Mouse (Mus musculus) Patski (cell line): ENCODE measurements around the gene Peak1. TPM values are rescaled to one million over a fixed set of nuclear protein-coding genes. Genes with fewer than 3 reads are reported as not detected.

Experiments
- ATAC-seq: fragments of 100-300 bp; one replicate; pipeline ENCODE4 v1.8.0; 2021
- CTCF ChIA-PET: fragments of 350-600 bp; sonication (Branson Sonifier 250); formaldehyde crosslinking; loops from one replicate; lab custom pipeline; 2022; ENCODE audit warnings: inconsistent platforms; lab: Charles Lee
- POLR2A ChIA-PET: fragments of 350-600 bp; sonication (Branson Sonifier 250); formaldehyde crosslinking; loops from one replicate; lab custom pipeline; 2022; ENCODE audit warnings: antibody characterized with exemption, inconsistent platforms; lab: Charles Lee
- DNase-seq: peaks from one replicate; pipeline ENCODE4 v3.0.0-alpha.2; 2011; ENCODE audit warnings: low read depth, low spot score
- H3K27me3 ChIP-seq: fragments of 371-371 bp; one replicate; pipeline ENCODE4 v1.5.1; 2021
- CTCF ChIP-seq: fragments of 100-300 bp; IDR thresholded peaks from one replicate; pipeline ENCODE4 v1.5.1; 2021
- in situ Hi-C: fragments of 300-500 bp; cut with MboI; formaldehyde crosslinking; loops from 3 replicates; pipeline ENCODE4 v1.11.1; 2018; ENCODE audit warnings: low pct_unique_long_range_greater_than_20kb, mixed read lengths
- polyA plus RNA-seq: library from polyadenylated mRNA; unstranded; gene quantifications from one replicate; pipeline ENCODE4 v1.2.3, GENCODE M21; 2021

The Peak1 gene
- polyA plus RNA-seq, 1 experiment from 2014 or later = 26.1 TPM

DNA sequence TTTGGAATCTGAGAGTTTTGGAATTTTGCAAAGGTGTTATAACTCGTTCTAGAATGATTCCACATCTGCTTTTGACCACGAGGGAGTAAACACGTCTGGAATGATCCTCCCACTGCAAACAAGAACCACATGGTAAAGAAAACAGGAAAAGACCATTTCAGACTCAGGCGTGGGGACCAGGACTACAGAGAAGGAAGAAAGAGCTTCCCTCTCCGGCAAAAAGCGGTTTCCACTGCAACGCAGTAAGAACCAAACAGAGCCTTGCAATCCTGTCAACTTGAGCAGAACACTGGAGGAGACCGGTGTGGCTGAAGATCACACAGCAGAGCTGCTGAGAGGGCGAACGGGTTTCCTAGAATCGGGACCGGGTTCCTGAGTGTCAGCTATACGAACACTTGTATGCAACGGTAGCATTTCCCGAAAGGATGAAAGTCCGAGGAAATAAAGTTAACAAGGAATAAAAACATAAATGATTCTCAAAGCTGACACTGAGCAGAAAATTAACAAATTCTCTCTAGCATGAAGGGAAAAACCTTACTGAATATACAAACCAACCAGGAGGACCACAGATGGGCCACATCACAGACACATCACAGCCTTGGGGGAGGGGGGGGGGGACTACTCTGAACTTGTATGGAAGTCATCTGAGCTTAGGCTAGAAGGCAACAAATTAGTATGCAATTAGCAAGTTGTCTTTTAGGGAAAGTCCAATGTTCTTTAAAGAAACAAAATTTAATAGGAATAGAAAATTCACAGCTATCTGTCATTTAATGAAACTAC, 93.1 kb downstream of the Peak1 start:
- in situ Hi-C loops = no loop called here
- DNase-seq (no peak), ATAC-seq (no peak)
- no peak for TF ChIP-seq CTCF
- CTCF ChIA-PET = no interaction called here
- H3K27me3 ChIP-seq = no peaks in the 10 kb centered on the region
- POLR2A ChIA-PET = no interaction called here

DNA sequence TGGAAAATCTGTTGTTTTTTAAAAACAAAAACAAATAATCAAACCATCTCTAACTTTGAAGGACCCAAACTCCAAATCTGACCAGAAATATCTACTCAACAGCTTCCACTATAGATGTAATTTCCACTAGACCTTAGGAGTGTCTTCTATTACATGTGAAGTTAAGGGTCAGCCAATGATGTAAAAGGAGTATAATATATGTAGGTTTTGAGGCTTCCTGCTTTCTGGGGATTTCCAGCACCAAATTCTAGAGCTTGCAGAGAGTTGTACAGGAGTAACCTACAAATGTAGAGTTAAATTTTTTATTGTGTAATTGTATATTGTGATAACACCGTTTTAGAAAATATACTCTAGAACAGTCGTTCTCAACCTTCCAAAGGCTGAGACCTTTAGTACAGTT, 96.6 kb downstream of the Peak1 start:
- in situ Hi-C loops = no loop called here
- no peak for TF ChIP-seq CTCF
- no peak for ATAC-seq
- ChIA-PET POLR2A (no interaction called here), CTCF (interaction anchor here (1.1 to 1.6 kb wide), 2 partner anchors 9 to 75 kb away, joined by 3 read pairs; no protein-coding TSS in a partner anchor)
- no peaks in the 10 kb centered on the region for H3K27me3 ChIP-seq
- DNase-seq = no peak

DNA sequence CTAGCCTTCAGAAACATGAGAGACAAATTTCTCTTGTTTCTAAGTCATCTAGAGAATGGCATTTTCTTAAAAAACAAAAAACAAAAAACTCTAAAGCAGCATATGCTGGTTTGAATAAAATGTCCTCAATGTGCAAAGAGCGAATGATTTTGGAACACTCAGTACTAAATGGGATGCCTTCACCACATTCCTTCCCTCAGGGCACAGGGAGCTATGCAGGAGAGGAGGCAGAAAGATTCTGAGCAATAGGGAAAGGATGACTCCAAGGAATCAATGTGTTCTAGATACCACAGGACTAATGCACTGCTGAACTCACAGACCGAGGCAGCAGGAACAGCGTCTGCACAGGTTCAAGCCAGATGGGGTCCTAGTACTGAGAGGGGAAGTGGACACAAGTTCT, 103.5 kb downstream of the Peak1 start:
- H3K27me3 ChIP-seq = no peaks in the 10 kb centered on the region
- ATAC-seq (no peak), DNase-seq (peak; percentile 4)
- no peak for TF ChIP-seq CTCF
- POLR2A ChIA-PET = no interaction called here
- in situ Hi-C loops = no loop called here
- CTCF ChIA-PET = interaction anchor here (0.7 kb wide), 1 partner anchor 9 kb away, joined by 3 read pairs; no protein-coding TSS in a partner anchor

DNA sequence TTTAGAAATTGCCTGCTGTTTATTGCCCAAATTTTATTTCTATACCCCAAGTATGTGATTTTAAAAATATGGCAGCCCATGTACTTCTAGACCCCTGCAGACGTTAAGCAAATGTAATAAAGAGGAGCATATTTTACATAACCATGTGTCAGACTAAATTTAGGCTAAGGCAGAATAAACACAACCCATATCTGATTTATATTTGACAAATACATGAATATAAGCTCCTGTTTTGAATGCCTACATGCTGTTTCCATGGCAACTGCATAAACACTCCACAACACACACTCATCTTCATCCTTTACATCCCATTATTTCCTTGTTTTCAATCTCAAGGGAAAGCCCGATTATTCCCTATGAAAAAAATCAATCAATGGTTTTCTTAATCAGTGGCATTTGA, 108.8 kb downstream of the Peak1 start:
- ChIA-PET POLR2A (no interaction called here), CTCF (no interaction called here)
- H3K27me3 ChIP-seq = no peaks in the 10 kb centered on the region
- ATAC-seq (no peak), DNase-seq (no peak)
- TF ChIP-seq CTCF = no peak
- in situ Hi-C loops = no loop called here

DNA sequence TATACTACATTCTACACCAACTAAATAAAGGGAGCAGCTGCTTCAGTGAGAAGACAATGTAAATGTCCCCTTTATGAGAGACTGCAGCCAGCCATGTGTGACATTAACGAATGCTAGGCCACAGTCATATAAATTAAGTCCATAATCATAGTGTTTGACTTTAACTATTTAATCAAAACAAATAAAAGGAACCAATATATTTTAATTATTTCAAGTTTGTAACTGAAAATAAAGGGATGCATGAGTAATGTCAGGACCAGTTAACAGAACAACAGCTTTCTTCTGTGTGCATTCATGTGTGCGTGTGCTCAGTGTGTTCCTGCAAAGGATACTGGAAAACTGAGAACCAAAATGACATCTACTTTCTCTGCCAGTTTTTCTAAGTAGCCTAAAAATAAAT, 113.3 kb downstream of the Peak1 start:
- in situ Hi-C loops = no loop called here
- no peak for TF ChIP-seq CTCF
- ATAC-seq (no peak), DNase-seq (no peak)
- POLR2A ChIA-PET = no interaction called here
- CTCF ChIA-PET = no interaction called here
- H3K27me3 ChIP-seq = no peaks in the 10 kb centered on the region

DNA sequence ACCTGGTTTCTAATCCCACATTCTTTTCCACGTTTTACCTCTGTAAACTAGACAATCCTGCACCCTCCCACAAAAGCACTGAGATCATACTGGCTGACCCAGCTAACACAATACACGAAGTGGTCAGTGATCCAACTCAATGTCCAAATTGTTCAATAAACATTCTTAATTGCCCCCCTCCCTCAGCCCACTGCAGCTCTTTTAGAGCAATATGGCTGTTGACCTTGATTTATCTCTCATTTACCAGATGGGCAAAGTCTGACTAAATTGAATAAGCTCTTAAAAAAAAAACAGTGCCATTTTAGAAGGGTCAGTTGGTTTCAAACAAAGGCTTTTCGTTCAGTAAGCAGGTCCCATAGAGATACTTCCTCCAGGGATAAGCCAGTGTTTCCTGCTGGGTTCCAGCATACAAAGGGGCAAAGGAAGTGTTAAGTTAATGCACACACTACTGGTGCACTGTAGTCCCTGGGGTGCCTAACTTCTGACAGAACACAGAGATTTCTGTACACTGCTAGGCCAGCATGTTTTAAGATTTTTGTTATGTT, 114.9 kb downstream of the Peak1 start:
- H3K27me3 ChIP-seq = no peaks in the 10 kb centered on the region
- in situ Hi-C loops = no loop called here
- DNase-seq = no peak
- no peak for ATAC-seq
- POLR2A ChIA-PET = no interaction called here
- CTCF ChIA-PET = interaction anchor here (1.1 to 1.5 kb wide), 2 partner anchors 8 to 11 kb away, joined by 3 to 6 read pairs; no protein-coding TSS in a partner anchor
- no peak for TF ChIP-seq CTCF

DNA sequence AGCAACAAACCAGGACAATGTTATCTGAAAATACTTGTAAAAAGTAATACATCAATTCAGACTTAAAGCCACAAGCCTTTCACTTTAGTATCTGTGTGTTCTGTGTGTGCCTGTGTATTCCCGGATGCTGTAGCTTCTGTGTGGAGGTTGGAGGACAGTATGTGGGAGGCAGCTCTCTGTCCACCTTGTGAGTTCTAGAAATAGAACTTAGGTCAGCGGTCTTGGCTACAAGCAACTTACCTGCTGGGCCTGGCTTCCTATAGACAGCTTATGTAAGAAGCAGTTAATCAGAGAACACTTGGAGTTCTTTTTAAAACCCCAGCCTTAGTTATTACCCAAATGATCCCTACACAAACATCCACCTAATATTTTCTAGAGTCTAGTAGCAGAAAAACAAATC, 127.8 kb downstream of the Peak1 start:
- no peak for TF ChIP-seq CTCF
- no peak for DNase-seq
- ATAC-seq = no peak
- ChIA-PET POLR2A (no interaction called here), CTCF (no interaction called here)
- in situ Hi-C loops = no loop called here
- H3K27me3 ChIP-seq = no peaks in the 10 kb centered on the region

DNA sequence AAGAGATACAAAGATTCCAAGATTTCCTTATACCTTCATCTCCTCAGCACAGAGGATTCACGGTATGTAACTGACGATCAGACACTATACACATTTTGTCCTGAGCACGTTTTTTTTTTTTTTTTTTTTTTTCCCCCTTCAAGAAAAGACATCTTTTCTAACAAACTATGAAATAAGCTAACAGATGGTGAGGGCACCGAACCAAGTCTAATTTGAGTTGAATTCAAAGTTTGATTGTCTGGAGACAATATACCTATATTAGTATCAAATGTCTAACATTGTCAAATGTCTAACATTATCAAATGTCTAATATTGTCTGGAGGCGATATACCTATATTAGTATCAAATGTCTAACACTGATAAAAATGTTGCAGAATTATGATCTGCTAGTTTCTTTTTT, 135.4 kb downstream of the Peak1 start:
- no peaks in the 10 kb centered on the region for H3K27me3 ChIP-seq
- TF ChIP-seq CTCF = no peak
- POLR2A ChIA-PET = no interaction called here
- ATAC-seq (no peak), DNase-seq (no peak)
- in situ Hi-C loops = no loop called here
- CTCF ChIA-PET = no interaction called here

DNA sequence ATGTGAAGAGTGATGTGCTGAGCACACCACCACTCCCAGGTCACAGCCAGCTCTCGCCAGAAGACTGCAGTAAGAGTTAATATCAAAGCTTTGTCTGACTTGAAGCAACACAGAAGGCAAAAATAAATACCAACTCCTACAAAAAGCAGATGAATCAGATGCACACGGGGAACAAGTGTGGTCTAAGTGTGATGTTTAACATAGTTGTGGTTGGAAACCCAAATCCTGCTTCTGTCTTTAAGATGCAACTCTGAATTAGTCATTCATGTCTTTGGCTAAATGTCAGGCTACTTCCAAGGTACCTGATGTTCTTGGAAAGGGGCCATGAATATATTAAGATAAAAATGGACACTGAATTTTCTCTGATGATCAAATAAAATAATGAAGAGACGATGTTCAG, 144.3 kb downstream of the Peak1 start:
- ChIA-PET POLR2A (no interaction called here), CTCF (interaction anchor here (0.7 kb wide), 1 partner anchor 9 kb away, joined by 3 read pairs; no protein-coding TSS in a partner anchor)
- peak; percentile 80 for ATAC-seq
- TF ChIP-seq CTCF = no peak
- peak; percentile 78 for DNase-seq
- no peaks in the 10 kb centered on the region for H3K27me3 ChIP-seq
- in situ Hi-C loops = loop anchor here (5.0 kb wide), 1 partner anchor 139 kb away; no protein-coding TSS in a partner anchor

DNA sequence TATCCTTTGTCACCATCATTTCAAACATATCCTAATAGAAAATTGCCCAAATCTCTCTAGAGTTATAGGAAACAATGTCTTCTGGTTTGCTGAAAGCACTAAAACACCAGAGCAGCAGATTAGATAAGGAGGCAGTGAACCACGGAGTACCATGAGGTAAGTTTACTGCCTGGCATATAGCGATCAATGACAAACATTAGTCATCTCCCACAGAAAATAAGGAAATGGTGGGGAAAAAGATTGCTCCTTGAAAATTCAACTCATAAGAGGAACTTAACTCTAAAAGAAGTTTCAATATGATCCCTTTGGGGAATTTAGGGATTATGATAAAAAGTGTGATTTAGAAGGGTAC, 145.6 kb downstream of the Peak1 start:
- ChIA-PET CTCF (no interaction called here), POLR2A (no interaction called here)
- DNase-seq (no peak), ATAC-seq (no peak)
- in situ Hi-C loops = loop anchor here (5.0 kb wide), 1 partner anchor 140 kb away; no protein-coding TSS in a partner anchor
- H3K27me3 ChIP-seq = no peaks in the 10 kb centered on the region
- no peak for TF ChIP-seq CTCF

DNA sequence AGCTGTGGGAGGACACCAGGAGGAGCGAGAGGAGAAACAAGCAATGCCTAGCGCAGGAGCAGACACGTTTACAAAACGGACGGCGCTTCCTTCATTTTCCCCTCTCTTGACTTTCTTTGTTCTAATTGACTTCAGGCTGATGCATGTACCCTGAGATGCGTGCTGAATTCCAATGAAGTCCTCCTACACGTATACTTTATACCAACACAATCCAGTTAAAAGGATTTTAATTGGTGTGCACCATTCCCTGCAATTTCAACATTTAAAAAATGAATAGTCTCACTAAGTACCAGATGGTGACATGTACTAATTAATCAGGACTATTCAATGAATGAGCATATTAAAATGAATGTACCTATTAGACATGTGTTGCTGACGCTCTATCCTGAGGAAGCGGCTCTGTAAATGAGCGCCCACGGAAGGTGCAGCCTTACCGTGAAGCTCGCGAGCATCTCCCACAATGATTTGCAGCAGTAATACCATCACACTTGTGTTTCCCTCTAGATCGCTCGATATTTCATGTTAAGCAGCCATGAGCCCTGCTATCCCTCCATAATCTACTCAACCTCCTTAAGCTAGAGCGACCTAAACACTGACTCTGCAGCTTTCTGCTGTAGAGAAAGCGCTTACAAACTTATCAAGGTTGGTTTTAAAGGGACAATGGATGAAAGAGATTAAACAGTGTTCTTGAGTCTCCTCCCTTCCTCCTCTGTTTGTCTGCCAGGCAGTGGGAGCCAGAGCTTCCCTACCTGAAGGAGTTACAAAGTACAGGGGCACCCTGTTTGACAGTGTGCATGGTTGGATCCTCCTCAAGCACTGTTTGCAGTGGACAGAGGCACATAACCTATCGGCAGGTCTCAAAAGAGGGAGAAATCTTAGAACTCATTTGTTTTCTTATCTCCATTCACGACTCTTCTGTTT, 146.3 kb downstream of the Peak1 start:
- in situ Hi-C loops = loop anchor here (5.0 kb wide), 1 partner anchor 141 kb away; no protein-coding TSS in a partner anchor
- no peaks in the 10 kb centered on the region for H3K27me3 ChIP-seq
- ChIA-PET CTCF (no interaction called here), POLR2A (no interaction called here)
- DNase-seq (no peak), ATAC-seq (no peak)
- no peak for TF ChIP-seq CTCF
